Mouse (Mus musculus): ENCODE measurements around the gene Sec24b.

The Sec24b gene

GRCm38 (mm10) chr3:130055416-130056385 is 5.7 kb downstream of the Sec24b start:
- no peak for DNase-seq (ENCODE audit: extremely low spot score, low spot score)

GRCm38 (mm10) chr3:130054587-130054986 is 6.8 kb downstream of the Sec24b start:
- DNase-seq (ENCODE audit: extremely low spot score, low spot score): no peak

- no peak for DNase-seq (ENCODE audit: extremely low spot score, low spot score)
Observed at GRCm38 (mm10) chr3:130053340-130054066, 7.8 kb downstream of the Sec24b start.

GRCm38 (mm10) chr3:130052541-130053298 is 8.6 kb downstream of the Sec24b start:
- DNase-seq (ENCODE audit: extremely low spot score, low spot score): no peak

- no peak for DNase-seq (ENCODE audit: extremely low spot score, low spot score)
Observed at GRCm38 (mm10) chr3:130052116-130052515, 9.2 kb downstream of the Sec24b start.

GRCm38 (mm10) chr3:130040711-130041110 is 20.6 kb downstream of the Sec24b start:
- no peak for DNase-seq (ENCODE audit: extremely low spot score, low spot score)

- DNase-seq (ENCODE audit: extremely low spot score, low spot score): no peak
Observed at GRCm38 (mm10) chr3:130040017-130040416, 21.3 kb downstream of the Sec24b start.

GRCm38 (mm10) chr3:130028741-130029140 is 32.6 kb downstream of the Sec24b start:
- no peak for DNase-seq (ENCODE audit: extremely low spot score, low spot score)

- no peak for DNase-seq (ENCODE audit: extremely low spot score, low spot score)
Observed at GRCm38 (mm10) chr3:130026181-130026580, 35.2 kb downstream of the Sec24b start.

GRCm38 (mm10) chr3:130025556-130025955 is 35.8 kb downstream of the Sec24b start:
- DNase-seq (ENCODE audit: extremely low spot score, low spot score): no peak

GRCm38 (mm10) chr3:130012943-130013342 is 48.4 kb downstream of the Sec24b start:
- DNase-seq (ENCODE audit: extremely low spot score, low spot score): no peak

- DNase-seq (ENCODE audit: extremely low spot score, low spot score): no peak
Observed at GRCm38 (mm10) chr3:130011236-130011635, 50.1 kb downstream of the Sec24b start.

GRCm38 (mm10) chr3:130006141-130006540 is 55.2 kb downstream of the Sec24b start:
- DNase-seq (ENCODE audit: extremely low spot score, low spot score): no peak

GRCm38 (mm10) chr3:130000926-130001325 is 60.4 kb downstream of the Sec24b start:
- no peak for DNase-seq (ENCODE audit: extremely low spot score, low spot score)

GRCm38 (mm10) chr3:129998526-129998925 is 62.8 kb downstream of the Sec24b start:
- DNase-seq (ENCODE audit: extremely low spot score, low spot score): no peak

GRCm38 (mm10) chr3:129998001-129998400 is 63.4 kb downstream of the Sec24b start:
- no peak for DNase-seq (ENCODE audit: extremely low spot score, low spot score)

- DNase-seq (ENCODE audit: extremely low spot score, low spot score): no peak
Observed at GRCm38 (mm10) chr3:129997324-129997723, 64.0 kb downstream of the Sec24b start.

GRCm38 (mm10) chr3:129987297-129987696 is 74.1 kb downstream of the Sec24b start:
- no peak for DNase-seq (ENCODE audit: extremely low spot score, low spot score)

GRCm38 (mm10) chr3:129985335-129985734 is 76.0 kb downstream of the Sec24b start:
- DNase-seq (ENCODE audit: extremely low spot score, low spot score): no peak

- DNase-seq (ENCODE audit: extremely low spot score, low spot score): no peak
Observed at GRCm38 (mm10) chr3:129984797-129985196, 76.6 kb downstream of the Sec24b start.

- DNase-seq (ENCODE audit: extremely low spot score, low spot score): no peak
Observed at GRCm38 (mm10) chr3:129982271-129982670, 79.1 kb downstream of the Sec24b start.

GRCm38 (mm10) chr3:129981756-129982155 is 79.6 kb downstream of the Sec24b start:
- DNase-seq (ENCODE audit: extremely low spot score, low spot score): no peak
